Mouse (Mus musculus) midbrain, embryonic 10.5 days (tissue): ENCODE measurements around the gene Ciart. TPM values are rescaled to one million over a fixed set of nuclear protein-coding genes. Genes with fewer than 3 reads are reported as not detected.
"Not testable (repeated sequence)": the region's sequence is repeated elsewhere in the genome, so short reads cannot be mapped to it uniquely, and the experiment has no call there.

Experiments
- DNase-seq: peaks from one replicate; pipeline ENCODE4 v3.0.0-alpha.2; 2017; ENCODE audit warnings: low spot score
- H3K27ac ChIP-seq: fragments of 300-500 bp; sonication (generic); replicated peaks from 2 replicates; pipeline ENCODE4 v1.5.1; 2016; ENCODE audit warnings: mild to moderate bottlenecking
- H3K27me3 ChIP-seq: fragments of 300-500 bp; sonication (generic); 2 replicates; pipeline ENCODE4 v1.6.1; 2016; ENCODE audit warnings: low read depth, mild to moderate bottlenecking; ENCODE audit not compliant: poor library complexity, severe bottlenecking
- H3K36me3 ChIP-seq: fragments of 300-500 bp; sonication (generic); 2 replicates; pipeline ENCODE4 v1.6.1; 2016; ENCODE audit warnings: mild to moderate bottlenecking, moderate library complexity
- H3K4me1 ChIP-seq: fragments of 300-500 bp; sonication (generic); 2 replicates; pipeline ENCODE4 v1.6.1; 2016
- H3K4me3 ChIP-seq: fragments of 300-500 bp; sonication (generic); 2 replicates; pipeline ENCODE4 v1.5.1; 2016; ENCODE audit warnings: mild to moderate bottlenecking, moderate library complexity
- H3K9me3 ChIP-seq: fragments of 300-500 bp; sonication (generic); replicated peaks from 2 replicates; pipeline ENCODE4 v1.6.1; 2016; ENCODE audit warnings: mild to moderate bottlenecking
- WGBS: fragments of 180-500 bp; shearing (Covaris S2); methylation state at CpG from one replicate; pipeline ENCODE4 v1.1.7; 2016; 5-methylcytosine and 5-hydroxymethylcytosine counted together
- polyA plus RNA-seq: library from polyadenylated mRNA; unstranded; fragments of >200 nt; fragmentation: Nextera tagmentation; extraction: Ambion mirVana; gene quantifications from 2 replicates; pipeline ENCODE4 v1.2.1, GENCODE M21; 2016

Ciart gene
- polyA plus RNA-seq, 1 experiment from 2014 or later = 12.3 TPM

DNA sequence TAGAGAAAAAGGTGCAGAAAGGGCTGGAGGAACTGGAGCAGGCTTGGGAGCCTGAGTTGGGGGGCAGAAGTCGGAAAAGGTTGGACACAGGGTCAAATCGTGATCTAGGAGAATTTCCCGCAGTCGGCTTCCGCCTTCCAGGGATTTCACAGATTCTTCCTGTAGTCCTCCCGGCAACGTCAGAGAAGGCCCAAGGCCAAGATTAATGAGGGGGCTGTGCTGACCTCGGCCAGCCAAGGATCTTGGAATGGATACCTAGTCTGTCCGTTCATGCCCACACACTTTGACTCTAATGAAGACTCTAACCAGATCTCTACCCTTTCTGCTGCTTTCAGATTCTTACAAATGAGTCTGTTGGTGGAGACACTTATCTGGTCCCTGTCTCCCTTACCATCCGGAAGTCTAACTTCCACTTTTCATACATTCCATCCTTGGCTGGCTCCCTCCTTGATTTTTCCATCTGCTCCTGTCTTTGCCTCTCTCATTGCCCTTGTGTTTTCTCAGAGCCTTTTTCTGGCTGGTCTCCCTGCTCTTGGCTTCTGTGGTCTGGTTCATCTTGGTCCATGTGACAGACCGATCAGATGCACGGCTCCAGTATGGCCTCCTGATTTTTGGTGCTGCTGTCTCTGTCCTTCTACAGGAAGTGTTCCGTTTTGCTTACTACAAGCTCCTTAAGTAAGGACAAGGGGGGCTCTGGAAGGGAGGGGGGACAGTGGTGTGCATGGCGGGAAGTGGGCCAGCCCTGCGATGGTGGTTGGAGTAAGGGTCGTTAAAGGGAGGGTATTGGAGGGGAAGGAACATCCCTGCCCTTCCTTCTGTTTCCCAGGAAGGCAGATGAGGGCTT, 12.5 kb upstream of the Ciart start:
- H3K27ac ChIP-seq = peak overlapping the region; percentile 84
- WGBS = 17% methylated on average over 16 of the region's 16 CpGs
- H3K27me3 ChIP-seq = peaks cover 5% of the 10 kb centered on the region; the same call in 1 of the 2 replicates
- peak overlapping the region; percentile 80 for H3K4me3 ChIP-seq
- DNase-seq = peak; percentile 42
- H3K4me1 ChIP-seq = peaks cover 43% of the 10 kb centered on the region
- H3K9me3 ChIP-seq = no peaks in the 10 kb centered on the region
- peaks cover 30% of the 10 kb centered on the region for H3K36me3 ChIP-seq

DNA sequence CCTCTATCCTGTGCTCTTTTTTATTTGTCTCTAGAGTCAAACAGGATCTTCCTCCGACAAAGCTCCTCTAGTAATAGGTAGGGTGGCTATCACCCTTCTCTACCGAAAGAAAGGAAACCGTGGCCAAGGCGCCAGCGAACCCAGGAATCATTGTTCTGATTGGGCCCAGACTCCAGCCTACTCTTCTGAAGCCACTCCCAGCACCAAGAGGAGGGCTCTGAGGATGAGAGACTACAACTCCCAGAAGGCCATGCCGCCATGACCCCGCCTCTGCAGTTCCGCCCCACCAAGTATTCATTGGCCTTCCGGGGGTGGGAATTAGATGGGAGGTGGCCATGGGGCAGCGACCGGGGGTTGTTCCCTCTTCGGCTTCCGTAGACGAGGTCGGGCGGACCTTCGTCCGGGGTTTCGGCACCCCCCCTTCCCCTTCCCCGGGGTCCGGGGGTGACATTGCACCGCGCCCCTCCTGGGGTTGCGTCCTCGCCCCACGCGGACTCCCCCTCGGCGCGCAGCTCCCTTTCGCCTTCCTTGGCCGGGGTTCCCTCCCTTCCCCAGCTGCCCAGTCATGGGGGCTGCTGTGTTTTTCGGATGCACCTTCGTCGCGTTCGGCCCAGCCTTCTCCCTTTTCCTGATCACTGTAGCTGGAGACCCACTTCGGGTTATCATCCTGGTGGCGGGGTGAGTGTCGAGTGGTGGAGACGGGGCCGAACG, 11.7 kb upstream of the Ciart start, which contains the start of gene Aph1a:
Gene Aph1a, plus strand, starts transcription at position 364 of the 711 bp plus-strand sequence.
- H3K4me1 ChIP-seq = peaks cover 41% of the 10 kb centered on the region
- peak within 1 kb of the TSS; percentile 80 for H3K4me3 ChIP-seq
- H3K36me3 ChIP-seq = peaks cover 22% of the 10 kb centered on the region
- peak within 1 kb of the TSS; percentile 84 for H3K27ac ChIP-seq
- not testable (repeated sequence) for H3K27me3 ChIP-seq, H3K9me3 ChIP-seq
- WGBS = under 1% methylated on average over 30 of the region's 43 CpGs
- peak; percentile 96 for DNase-seq

DNA sequence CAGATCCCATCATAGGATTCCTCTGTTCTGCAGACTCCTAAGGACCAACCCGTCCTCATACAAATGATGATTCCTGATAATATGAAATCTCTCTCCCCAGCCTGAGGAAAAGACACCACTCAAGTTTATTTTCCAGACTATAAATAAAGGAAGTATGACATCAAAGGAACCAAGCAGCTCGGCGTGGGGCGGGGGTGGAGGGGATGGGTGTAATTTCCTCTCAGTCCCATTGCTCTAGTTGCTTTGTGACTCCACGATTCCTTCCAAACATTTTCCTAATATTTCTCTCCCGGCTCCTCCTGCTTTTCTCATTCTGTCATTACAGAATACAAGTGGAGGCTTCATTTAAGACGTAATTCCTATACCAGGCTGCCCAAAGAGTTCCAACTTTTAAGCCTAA, 11.1 kb upstream of the Ciart start:
- no peak for DNase-seq

DNA sequence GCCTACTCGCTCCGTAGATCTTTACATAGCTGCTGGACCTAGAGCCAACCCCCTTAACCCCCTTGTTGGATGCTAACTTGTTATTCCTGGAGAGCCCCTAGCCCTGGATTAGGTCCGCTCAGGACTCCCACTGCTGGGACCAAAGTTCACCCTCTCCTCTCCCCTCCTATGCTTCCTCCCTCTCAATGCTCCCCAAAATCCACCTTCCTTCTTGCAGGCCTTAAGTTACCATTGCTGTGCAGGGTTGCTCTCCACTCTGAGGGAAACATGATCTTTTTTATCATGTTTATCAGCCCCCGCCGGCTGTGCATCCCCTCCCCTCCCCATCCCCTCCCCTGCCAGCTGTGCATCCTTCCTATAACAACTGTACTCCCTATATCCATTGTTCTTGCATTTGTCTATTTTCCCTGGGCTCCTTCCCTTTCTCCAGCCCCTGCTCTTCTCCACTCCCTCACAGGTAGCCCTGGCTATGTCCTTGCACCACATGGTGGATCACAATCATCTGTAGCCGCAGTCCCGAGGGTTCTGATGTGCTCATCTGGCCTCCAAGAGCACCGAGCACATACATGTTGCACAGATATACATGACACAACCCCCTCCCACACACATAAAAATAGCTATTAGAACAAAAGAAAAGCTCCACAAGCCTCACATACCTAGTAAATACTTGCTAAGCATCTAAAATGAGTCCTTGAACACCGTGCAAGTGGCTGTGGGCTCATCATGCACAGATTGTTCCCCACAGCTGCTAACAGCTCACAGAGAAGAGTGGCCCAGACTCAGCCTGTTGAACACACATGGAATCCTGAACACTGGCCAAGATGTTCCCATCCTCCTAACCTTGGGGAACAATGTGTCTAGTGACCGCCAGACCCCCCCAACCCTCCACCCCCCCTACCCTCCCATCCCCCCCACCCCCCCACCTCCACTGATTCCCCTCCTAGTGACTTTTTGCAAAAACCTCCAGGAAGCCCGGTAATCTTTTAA, 10.3 kb upstream of the Ciart start:
- Histone ChIP-seq H3K9me3 (no peaks in the 10 kb centered on the region), H3K27me3 (peaks cover 5% of the 10 kb centered on the region; the same call in 1 of the 2 replicates), H3K36me3 (peaks cover 8% of the 10 kb centered on the region), H3K4me1 (peaks cover 41% of the 10 kb centered on the region), H3K27ac (peak overlapping the region; percentile 53), H3K4me3 (peak overlapping the region; percentile 16)
- DNase-seq = no peak
- 40% methylated on average over 11 of the region's 11 CpGs for WGBS

More for the DNA sequence above, 11.1 kb upstream of the Ciart start:
- 30% methylated on average over 7 of the region's 7 CpGs for WGBS
- peaks cover 41% of the 10 kb centered on the region for H3K4me1 ChIP-seq
- H3K9me3 ChIP-seq = no peaks in the 10 kb centered on the region
- H3K27ac ChIP-seq = peak overlapping the region; percentile 82
- peaks cover 16% of the 10 kb centered on the region for H3K36me3 ChIP-seq
- peak overlapping the region; percentile 80 for H3K4me3 ChIP-seq
- peaks cover 5% of the 10 kb centered on the region; the same call in 1 of the 2 replicates for H3K27me3 ChIP-seq

DNA sequence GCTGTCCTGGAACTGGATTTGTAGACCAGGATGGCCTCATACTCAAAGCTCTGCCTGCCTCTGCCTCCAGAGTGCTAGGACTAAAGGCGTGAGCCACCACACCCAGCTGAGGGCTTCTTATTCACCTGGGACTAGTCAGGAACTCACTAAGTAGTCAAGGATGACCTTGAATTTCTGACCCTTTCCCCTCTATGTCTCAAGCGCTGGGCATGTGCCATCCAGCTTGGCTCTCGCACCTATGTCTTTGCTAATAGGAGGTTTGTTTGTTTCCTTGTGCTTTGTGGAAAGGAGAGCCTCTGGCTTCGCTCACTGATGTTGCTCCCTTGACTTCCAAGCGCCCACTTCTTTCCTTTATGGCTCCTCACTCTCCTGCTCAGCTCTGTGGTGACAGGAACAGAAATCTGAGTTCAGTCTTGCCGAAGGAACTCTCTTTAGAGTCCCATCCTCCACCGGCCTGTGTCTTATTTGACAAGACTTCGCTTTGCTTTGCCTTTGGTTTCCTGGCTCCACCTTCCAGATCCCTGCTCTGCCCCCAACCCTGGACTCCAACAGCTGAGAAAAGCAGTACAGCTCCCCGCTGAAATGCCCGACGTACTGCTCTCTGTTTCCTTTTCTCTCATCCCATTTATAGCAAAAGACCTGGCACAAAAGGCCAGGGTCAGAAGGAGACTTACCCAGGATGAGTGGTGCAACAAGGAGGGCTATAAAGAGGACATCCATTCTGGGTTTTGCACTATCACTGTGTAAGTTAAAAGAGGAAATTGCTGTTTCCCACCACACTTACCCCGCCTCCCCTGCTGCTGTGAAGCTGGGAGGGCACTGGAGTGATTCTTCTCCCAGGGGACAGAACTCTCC, 9.4 kb upstream of the Ciart start, which contains the start of gene BC028528:
Gene BC028528, minus strand, starts transcription at position 795 of the 855 bp plus-strand sequence.
- no peak for DNase-seq
- Histone ChIP-seq H3K4me3 (peak within 1 kb of the TSS; percentile 16), H3K27me3 (peaks cover 5% of the 10 kb centered on the region; the same call in 1 of the 2 replicates), H3K27ac (peak within 1 kb of the TSS; percentile 53), H3K9me3 (no peaks in the 10 kb centered on the region), H3K36me3 (peaks cover 7% of the 10 kb centered on the region), H3K4me1 (peaks cover 41% of the 10 kb centered on the region)
- WGBS = 26% methylated on average over 12 of the region's 12 CpGs

DNA sequence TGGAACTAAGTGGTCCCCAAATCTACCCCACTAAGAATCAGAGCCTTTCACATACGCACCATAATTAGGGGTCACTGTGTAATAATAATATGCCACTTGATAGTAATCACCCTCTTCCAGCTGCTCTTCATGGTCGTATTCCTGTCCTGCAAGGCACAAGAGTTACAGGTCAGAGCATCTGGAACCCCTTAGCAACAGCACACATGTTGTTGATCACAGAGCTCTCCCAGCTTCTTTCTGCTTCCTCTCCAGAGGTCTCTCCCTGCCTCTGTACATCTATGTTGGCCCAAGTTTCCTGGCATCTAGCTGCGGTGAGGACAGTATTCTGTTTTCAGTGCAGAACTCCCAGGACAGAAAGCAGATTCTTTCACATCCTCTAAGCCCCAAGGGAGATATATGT, 7.6 kb upstream of the Ciart start:
- Histone ChIP-seq H3K27me3 (peaks cover 5% of the 10 kb centered on the region; the same call in 1 of the 2 replicates), H3K4me1 (peaks cover 30% of the 10 kb centered on the region), H3K36me3 (no peaks in the 10 kb centered on the region), H3K4me3 (no peak overlapping the region), H3K9me3 (no peaks in the 10 kb centered on the region), H3K27ac (no peak overlapping the region)
- no peak for DNase-seq
- WGBS = 79% methylated on average over 3 of the region's 3 CpGs

DNA sequence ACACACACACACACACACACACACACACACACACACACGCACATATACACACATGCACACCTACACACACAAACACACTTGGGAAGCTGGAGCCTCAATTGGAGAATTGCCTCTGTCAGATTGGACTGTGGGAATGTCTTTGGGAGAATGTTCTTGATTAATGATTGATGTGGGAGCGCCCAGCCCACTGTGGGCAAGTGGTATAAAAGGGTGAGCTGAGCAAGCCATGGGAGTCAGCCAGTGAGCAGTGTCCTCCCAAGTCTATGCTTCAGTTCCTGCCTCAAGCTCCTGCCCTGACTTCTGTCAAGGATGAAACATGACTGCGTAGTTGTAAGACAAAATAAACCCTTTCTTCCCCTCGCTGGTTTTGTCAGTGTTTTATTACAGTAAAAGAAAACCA, 5.5 kb upstream of the Ciart start:
- 78% methylated on average over 4 of the region's 4 CpGs for WGBS
- H3K27me3 ChIP-seq = peaks cover 9% of the 10 kb centered on the region; the same call in 1 of the 2 replicates
- no peak overlapping the region for H3K4me3 ChIP-seq
- no peak overlapping the region for H3K27ac ChIP-seq
- no peaks in the 10 kb centered on the region for H3K9me3 ChIP-seq
- no peak for DNase-seq
- H3K36me3 ChIP-seq = no peaks in the 10 kb centered on the region
- peaks cover 21% of the 10 kb centered on the region for H3K4me1 ChIP-seq

DNA sequence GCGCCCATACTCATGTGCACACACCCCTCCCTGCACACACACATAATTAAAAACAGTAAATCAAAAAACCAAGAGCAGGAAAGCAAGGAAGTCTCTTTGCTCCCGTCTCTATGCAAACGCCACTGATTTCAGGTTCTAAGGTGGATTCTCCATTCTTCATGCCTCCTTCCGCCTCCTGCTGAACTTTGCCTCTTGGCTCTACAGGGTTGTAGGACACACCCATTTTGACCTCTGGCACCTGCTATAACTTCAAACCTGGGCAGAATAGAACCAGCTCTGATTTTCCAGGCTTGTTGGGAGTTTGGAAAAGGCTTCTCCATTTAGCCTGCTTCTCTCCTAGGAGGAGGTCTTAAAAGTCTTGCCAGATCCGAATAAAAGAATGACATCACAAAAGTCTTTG, 2.3 kb upstream of the Ciart start:
- H3K4me1 ChIP-seq = peaks cover 25% of the 10 kb centered on the region
- no peaks in the 10 kb centered on the region for H3K9me3 ChIP-seq
- H3K27ac ChIP-seq = no peak overlapping the region
- peaks cover 17% of the 10 kb centered on the region for H3K27me3 ChIP-seq
- 85% methylated on average over 5 of the region's 5 CpGs for WGBS
- DNase-seq = no peak
- H3K36me3 ChIP-seq = no peaks in the 10 kb centered on the region
- H3K4me3 ChIP-seq = no peak overlapping the region

DNA sequence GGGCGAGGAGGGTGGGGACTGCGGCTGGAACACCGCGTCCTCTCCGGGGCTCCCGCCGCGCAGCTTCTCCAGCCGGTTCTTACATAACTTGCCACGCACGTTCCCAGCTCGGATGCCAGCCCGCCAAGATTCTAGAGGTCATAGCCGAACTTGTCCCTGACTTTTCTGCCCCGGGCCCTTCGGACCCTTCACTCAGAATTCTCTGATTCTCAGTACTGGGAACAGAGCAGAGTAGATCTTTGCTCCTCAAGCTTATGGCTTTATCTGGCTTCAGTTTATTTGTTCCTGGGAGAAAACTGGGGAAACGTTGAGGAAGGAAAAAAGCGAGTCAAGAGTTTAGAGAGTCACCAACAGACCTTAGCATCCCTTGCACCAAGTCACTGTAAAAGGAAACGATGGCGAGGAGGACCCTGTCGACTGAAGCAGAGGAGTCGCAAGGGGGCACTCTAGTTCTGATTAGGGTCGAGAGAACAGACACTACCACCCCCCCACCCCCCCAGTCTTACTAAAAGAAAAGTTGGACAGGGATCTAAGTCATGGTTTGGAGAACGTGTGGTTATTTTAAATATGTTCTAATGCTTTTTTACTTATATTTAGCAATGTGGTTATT, 870 bp upstream of the Ciart start:
- Histone ChIP-seq H3K27me3 (peaks cover 17% of the 10 kb centered on the region), H3K4me1 (peaks cover 25% of the 10 kb centered on the region), H3K36me3 (peaks cover 6% of the 10 kb centered on the region; the same call in 1 of the 2 replicates), H3K27ac (peak overlapping the region; percentile 75), H3K9me3 (no peaks in the 10 kb centered on the region), H3K4me3 (peak overlapping the region; percentile 68)
- 3% methylated on average over 24 of the region's 24 CpGs for WGBS
- DNase-seq = peak; percentile 57

DNA sequence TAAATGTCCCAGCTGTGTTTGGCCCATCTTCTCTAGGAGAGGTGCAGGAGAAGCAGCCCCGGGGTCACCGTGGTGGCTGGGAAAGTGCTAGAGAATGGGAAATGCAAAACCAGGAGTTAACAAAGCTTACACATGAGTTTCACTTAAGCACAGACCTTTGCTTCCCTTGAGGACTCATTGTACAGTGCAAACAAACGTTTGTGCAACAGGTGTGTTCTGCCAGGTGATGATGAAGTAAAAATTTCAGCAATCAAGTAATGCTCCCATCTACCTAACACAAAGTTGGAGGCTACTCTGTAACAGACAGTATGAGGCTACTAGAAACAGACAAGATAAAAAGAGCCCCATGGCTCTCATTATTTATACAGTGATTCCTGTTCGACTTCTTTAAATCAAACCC, 3.0 kb downstream of the Ciart start:
- H3K27ac ChIP-seq = no peak overlapping the region
- DNase-seq = no peak
- no peaks in the 10 kb centered on the region for H3K9me3 ChIP-seq
- peaks cover 10% of the 10 kb centered on the region; the same call in 1 of the 2 replicates for H3K36me3 ChIP-seq
- no peak overlapping the region for H3K4me3 ChIP-seq
- peaks cover 25% of the 10 kb centered on the region for H3K4me1 ChIP-seq
- WGBS = 89% methylated on average over 4 of the region's 4 CpGs
- peaks cover 13% of the 10 kb centered on the region for H3K27me3 ChIP-seq

DNA sequence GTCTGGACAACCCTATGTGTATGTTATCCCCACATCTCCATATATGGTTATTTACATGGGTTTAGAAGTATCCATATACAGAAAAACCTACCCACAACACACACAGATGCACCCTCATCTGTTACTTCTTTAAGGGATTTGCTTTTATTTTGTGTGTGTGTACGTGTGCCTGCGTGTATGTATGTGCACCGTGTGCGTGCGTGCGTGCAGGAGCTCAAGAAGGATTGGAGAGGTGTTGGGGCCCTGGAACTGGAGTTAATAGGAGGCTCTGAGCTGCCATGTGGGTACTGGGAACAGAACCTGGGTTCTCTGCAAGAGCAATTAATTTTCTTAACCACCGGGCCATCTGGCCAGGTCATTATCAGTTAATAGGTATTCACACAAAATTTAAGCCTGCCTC, 10.0 kb downstream of the Ciart start:
- WGBS = 84% methylated on average over 7 of the region's 7 CpGs
- DNase-seq = no peak
- H3K27ac ChIP-seq = peak overlapping the region; percentile 87; the same call in 1 of the 2 replicates

More for the DNA sequence above, 10.0 kb downstream of the Ciart start:
- H3K27me3 ChIP-seq = no peaks in the 10 kb centered on the region
- H3K9me3 ChIP-seq = no peaks in the 10 kb centered on the region
- peaks cover 37% of the 10 kb centered on the region for H3K36me3 ChIP-seq
- H3K4me1 ChIP-seq = peaks cover 19% of the 10 kb centered on the region
- peak overlapping the region; percentile 81 for H3K4me3 ChIP-seq
